Mouse (Mus musculus): Measurements from ENCODE around the gene Nectin3.

GRCm38 (mm10) chr16:46507260-46507943 lies 9.1 kb upstream of the Nectin3 start:
- no peak for TF ChIP-seq CTCF (IDR thresholded peaks at IDR 0.05; ENCODE audit: low read depth, low read length)
- TF ChIP-seq TAL1 (conservative IDR thresholded peaks at IDR 0.05; ENCODE audit: low read depth, low read length), result no peak
- TF ChIP-seq GATA1 (IDR thresholded peaks at IDR 0.05; ENCODE audit: borderline replicate concordance, low read length), result no peak
- no peak for TF ChIP-seq GATA2 (IDR thresholded peaks at IDR 0.05; ENCODE audit: borderline replicate concordance, low read depth, low read length)

Measured in G1E (cell line).